Mouse (Mus musculus): Measurements from ENCODE around the gene Tekt4. TPM values are rescaled to one million over a fixed set of nuclear protein-coding genes. Genes with fewer than 3 reads are reported as not detected.

Tekt4 gene
- polyA plus RNA-seq, 1 experiment from 2014 or later: 5.8 TPM

DNA sequence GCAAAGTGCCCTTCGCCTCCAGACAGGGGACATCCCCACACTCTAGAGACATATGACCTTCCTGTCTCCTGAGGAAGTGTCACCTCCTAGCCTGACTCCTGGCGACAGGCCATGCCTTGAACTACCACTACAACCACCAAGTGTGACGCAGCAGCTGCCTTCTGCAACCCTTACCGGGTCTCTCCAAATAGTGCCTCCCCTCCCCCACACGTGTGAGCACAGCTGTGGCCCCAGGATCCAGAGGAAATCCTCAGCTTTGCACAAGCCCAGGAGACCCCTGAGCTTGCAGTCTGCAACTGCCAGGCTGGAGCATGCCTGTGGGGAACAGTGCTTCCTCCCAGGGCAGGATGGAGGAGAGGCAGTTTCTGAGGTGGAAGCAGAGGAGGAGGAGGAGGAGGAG lies 61.9 kb downstream of the Tekt4 start:
- H3K27ac ChIP-seq (ENCODE audit: low read length): no peak overlapping the region
- H3K36me3 ChIP-seq (ENCODE audit: control insufficient read depth, insufficient read depth, low read length): no peaks in the 10 kb centered on the region
- no peak overlapping the region for H3K9ac ChIP-seq (ENCODE audit: low read length)
- no peaks in the 10 kb centered on the region for H3K4me1 ChIP-seq (replicated peaks; ENCODE audit: control insufficient read depth, insufficient read depth, low read length)
- no peaks in the 10 kb centered on the region for H3K27me3 ChIP-seq (ENCODE audit: control insufficient read depth, insufficient read depth, low read depth, low read length)
- WGBS: 8% methylated on average over 5 of the region's 5 CpGs
- H3K4me2 ChIP-seq (ENCODE audit: low read depth, low read length): no peak overlapping the region
- H3K9me3 ChIP-seq (ENCODE audit: control insufficient read depth, low read length): no peaks in the 10 kb centered on the region
- no peak overlapping the region for H3K4me3 ChIP-seq (ENCODE audit: low read length)
- no peak for ATAC-seq (ENCODE audit: low read depth)

- 90% methylated on average over 17 of the region's 17 CpGs for WGBS
- ATAC-seq (ENCODE audit: low read depth): no peak
- H3K27ac ChIP-seq (ENCODE audit: low read length): no peak overlapping the region
Observed at GRCm38 (mm10) chr17:25518144-25518543, 63.7 kb downstream of the Tekt4 start.

GRCm38 (mm10) chr17:25519511-25519910 lies 65.1 kb downstream of the Tekt4 start:
- H3K9me3 ChIP-seq (ENCODE audit: control insufficient read depth, low read length): no peaks in the 10 kb centered on the region
- WGBS: 80% methylated on average over 5 of the region's 5 CpGs
- no peak overlapping the region for H3K4me2 ChIP-seq (ENCODE audit: low read depth, low read length)
- H3K36me3 ChIP-seq (ENCODE audit: control insufficient read depth, insufficient read depth, low read length): no peaks in the 10 kb centered on the region
- H3K27ac ChIP-seq (ENCODE audit: low read length): no peak overlapping the region
- H3K4me3 ChIP-seq (ENCODE audit: low read length): no peak overlapping the region
- ATAC-seq (ENCODE audit: low read depth): no peak
- H3K4me1 ChIP-seq (replicated peaks; ENCODE audit: control insufficient read depth, insufficient read depth, low read length): no peaks in the 10 kb centered on the region
- no peaks in the 10 kb centered on the region for H3K27me3 ChIP-seq (ENCODE audit: control insufficient read depth, insufficient read depth, low read depth, low read length)
- no peak overlapping the region for H3K9ac ChIP-seq (ENCODE audit: low read length)

More at GRCm38 (mm10) chr17:25518144-25518543, 63.7 kb downstream of the Tekt4 start:
- Histone ChIP-seq H3K9me3 (ENCODE audit: control insufficient read depth, low read length) (no peaks in the 10 kb centered on the region), H3K27me3 (ENCODE audit: control insufficient read depth, insufficient read depth, low read depth, low read length) (no peaks in the 10 kb centered on the region), H3K9ac (ENCODE audit: low read length) (no peak overlapping the region), H3K4me3 (ENCODE audit: low read length) (no peak overlapping the region), H3K36me3 (ENCODE audit: control insufficient read depth, insufficient read depth, low read length) (no peaks in the 10 kb centered on the region), H3K4me2 (ENCODE audit: low read depth, low read length) (no peak overlapping the region), H3K4me1 (replicated peaks; ENCODE audit: control insufficient read depth, insufficient read depth, low read length) (no peaks in the 10 kb centered on the region)

DNA sequence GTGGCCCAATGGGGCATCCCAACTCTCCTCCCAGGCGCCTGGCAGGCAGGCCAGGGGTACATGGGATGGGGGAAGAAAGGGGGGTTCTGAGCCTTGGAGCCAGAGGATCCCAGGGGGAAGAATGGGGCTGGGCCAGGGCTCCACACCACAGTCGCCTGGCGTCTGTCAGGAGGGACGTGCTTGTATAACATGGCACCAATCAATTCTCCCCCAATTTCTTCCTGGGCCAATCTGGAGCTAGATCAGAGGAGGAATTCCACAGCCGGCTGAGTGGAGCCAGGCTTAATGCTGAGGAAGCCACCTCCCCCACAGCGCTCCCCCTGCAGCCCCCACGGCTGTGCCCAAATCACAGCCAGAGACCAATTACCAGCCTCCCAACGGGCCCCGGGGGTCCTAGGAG lies 66.1 kb downstream of the Tekt4 start:
- Histone ChIP-seq H3K4me3 (ENCODE audit: low read length) (no peak overlapping the region), H3K27me3 (ENCODE audit: control insufficient read depth, insufficient read depth, low read depth, low read length) (no peaks in the 10 kb centered on the region), H3K9ac (ENCODE audit: low read length) (no peak overlapping the region), H3K9me3 (ENCODE audit: control insufficient read depth, low read length) (no peaks in the 10 kb centered on the region), H3K36me3 (ENCODE audit: control insufficient read depth, insufficient read depth, low read length) (no peaks in the 10 kb centered on the region), H3K27ac (ENCODE audit: low read length) (no peak overlapping the region), H3K4me2 (ENCODE audit: low read depth, low read length) (no peak overlapping the region), H3K4me1 (replicated peaks; ENCODE audit: control insufficient read depth, insufficient read depth, low read length) (no peaks in the 10 kb centered on the region)
- WGBS: 43% methylated on average over 9 of the region's 9 CpGs
- no peak for ATAC-seq (ENCODE audit: low read depth)

DNA sequence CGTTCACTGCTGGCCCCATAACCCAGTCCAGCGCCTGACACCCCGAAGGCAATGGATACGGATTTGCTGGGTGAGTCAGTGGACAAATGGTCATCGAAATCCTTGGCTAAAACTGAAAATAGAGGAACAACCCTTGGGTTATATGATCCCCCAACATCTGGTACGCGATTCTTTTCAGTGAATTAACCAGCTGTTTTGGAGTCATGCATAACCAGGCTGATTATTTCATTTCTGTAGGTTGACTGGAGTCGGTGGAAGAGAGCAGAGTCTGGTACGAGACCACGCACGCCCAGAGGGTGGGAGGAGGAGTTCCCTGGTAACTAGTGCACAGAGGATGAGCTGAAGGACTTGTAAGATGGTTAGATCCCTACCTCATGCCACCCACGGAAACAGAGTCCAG lies 67.7 kb downstream of the Tekt4 start:
- Histone ChIP-seq H3K9ac (ENCODE audit: low read length) (no peak overlapping the region), H3K4me3 (ENCODE audit: low read length) (no peak overlapping the region), H3K36me3 (ENCODE audit: control insufficient read depth, insufficient read depth, low read length) (no peaks in the 10 kb centered on the region), H3K27ac (ENCODE audit: low read length) (no peak overlapping the region), H3K4me2 (ENCODE audit: low read depth, low read length) (no peak overlapping the region), H3K9me3 (ENCODE audit: control insufficient read depth, low read length) (no peaks in the 10 kb centered on the region), H3K27me3 (ENCODE audit: control insufficient read depth, insufficient read depth, low read depth, low read length) (no peaks in the 10 kb centered on the region), H3K4me1 (replicated peaks; ENCODE audit: control insufficient read depth, insufficient read depth, low read length) (no peaks in the 10 kb centered on the region)
- 79% methylated on average over 12 of the region's 12 CpGs for WGBS
- ATAC-seq (ENCODE audit: low read depth): no peak

Other genes with a start within 250 kb of the Tekt4 start
- 48.3 and 51.2 TPM in 2 replicates for gene Gnptg, start 214.5 kb upstream of the Tekt4 start, polyA plus RNA-seq (2015; fragmentation: Nextera tagmentation; extraction: Ambion mirVana)
- 43.4 and 43.6 TPM in 2 replicates for gene Tsr3, start 214.4 kb upstream of the Tekt4 start, polyA plus RNA-seq (2015; fragmentation: Nextera tagmentation; extraction: Ambion mirVana)
- gene Baiap3, start 198.3 kb upstream of the Tekt4 start, polyA plus RNA-seq (2015; fragmentation: Nextera tagmentation; extraction: Ambion mirVana): 1.3 and 1.6 TPM in 2 replicates
- gene Ube2i, start 180.0 kb upstream of the Tekt4 start, polyA plus RNA-seq (2015; fragmentation: Nextera tagmentation; extraction: Ambion mirVana): 625 and 662 TPM in 2 replicates
- 0.80 and 0.82 TPM in 2 replicates for gene Prss34, start 156.2 kb upstream of the Tekt4 start, polyA plus RNA-seq (2015; fragmentation: Nextera tagmentation; extraction: Ambion mirVana)
- not detected in 2 replicates for gene Prss28, start 146.0 kb upstream of the Tekt4 start, polyA plus RNA-seq (2015; fragmentation: Nextera tagmentation; extraction: Ambion mirVana)
- gene Prss29, start 136.0 kb upstream of the Tekt4 start, polyA plus RNA-seq (2015; fragmentation: Nextera tagmentation; extraction: Ambion mirVana): not detected in 2 replicates
- 0.26 and 0.54 TPM in 2 replicates for gene Tpsab1, start 109.1 kb upstream of the Tekt4 start, polyA plus RNA-seq (2015; fragmentation: Nextera tagmentation; extraction: Ambion mirVana)
- gene Tpsb2, start 88.3 kb upstream of the Tekt4 start, polyA plus RNA-seq (2015; fragmentation: Nextera tagmentation; extraction: Ambion mirVana): 6.1 and 11.1 TPM in 2 replicates
- 0.31 and 0.43 TPM in 2 replicates for gene Tpsg1, start 85.3 kb upstream of the Tekt4 start, polyA plus RNA-seq (2015; fragmentation: Nextera tagmentation; extraction: Ambion mirVana)
- gene Cacna1h, start 20.8 kb upstream of the Tekt4 start, polyA plus RNA-seq (2015; fragmentation: Nextera tagmentation; extraction: Ambion mirVana): 1.5 and 2.0 TPM in 2 replicates
- gene Sstr5, start 42.7 kb downstream of the Tekt4 start, polyA plus RNA-seq (2015; fragmentation: Nextera tagmentation; extraction: Ambion mirVana): 0.11 and 0.21 TPM in 2 replicates
- gene Sox8, start 116.1 kb downstream of the Tekt4 start, polyA plus RNA-seq (2015; fragmentation: Nextera tagmentation; extraction: Ambion mirVana): 0.50 and 0.52 TPM in 2 replicates
- gene Lmf1, start 124.5 kb downstream of the Tekt4 start, polyA plus RNA-seq (2015; fragmentation: Nextera tagmentation; extraction: Ambion mirVana): 26.9 TPM in 2 replicates